Mouse (Mus musculus): ENCODE results near the gene Tiam1.

Gene Tiam1

GRCm38 (mm10) chr16:89954114-89954513 is 189.5 kb downstream of the Tiam1 start:
- DNase-seq (ENCODE audit: low spot score): no peak

- no peak for DNase-seq (ENCODE audit: low spot score)
Measured at GRCm38 (mm10) chr16:89952821-89953220, 190.7 kb downstream of the Tiam1 start.

GRCm38 (mm10) chr16:89950754-89951153 is 192.8 kb downstream of the Tiam1 start:
- no peak for DNase-seq (ENCODE audit: low spot score)

- DNase-seq (ENCODE audit: low spot score): no peak
Measured at GRCm38 (mm10) chr16:89950251-89950650, 193.3 kb downstream of the Tiam1 start.

GRCm38 (mm10) chr16:89948040-89948439 is 195.5 kb downstream of the Tiam1 start:
- DNase-seq (ENCODE audit: low spot score): no peak

GRCm38 (mm10) chr16:89946816-89947215 is 196.8 kb downstream of the Tiam1 start:
- DNase-seq (ENCODE audit: low spot score): no peak

GRCm38 (mm10) chr16:89944604-89945283 is 198.8 kb downstream of the Tiam1 start:
- no peak for DNase-seq (ENCODE audit: low spot score)

GRCm38 (mm10) chr16:89944050-89944449 is 199.5 kb downstream of the Tiam1 start:
- no peak for DNase-seq (ENCODE audit: low spot score)

- DNase-seq (ENCODE audit: low spot score): peak; percentile 6
Measured at GRCm38 (mm10) chr16:89943267-89943971, 200.2 kb downstream of the Tiam1 start.

GRCm38 (mm10) chr16:89940696-89941095 is 202.9 kb downstream of the Tiam1 start:
- no peak for DNase-seq (ENCODE audit: low spot score)

GRCm38 (mm10) chr16:89938277-89938676 is 205.3 kb downstream of the Tiam1 start:
- no peak for DNase-seq (ENCODE audit: low spot score)

GRCm38 (mm10) chr16:89936571-89936970 is 207.0 kb downstream of the Tiam1 start:
- DNase-seq (ENCODE audit: low spot score): no peak

GRCm38 (mm10) chr16:89935398-89935797 is 208.2 kb downstream of the Tiam1 start:
- DNase-seq (ENCODE audit: low spot score): no peak

GRCm38 (mm10) chr16:89934616-89935015 is 209.0 kb downstream of the Tiam1 start:
- DNase-seq (ENCODE audit: low spot score): no peak

- no peak for DNase-seq (ENCODE audit: low spot score)
Measured at GRCm38 (mm10) chr16:89933976-89934375, 209.6 kb downstream of the Tiam1 start.

GRCm38 (mm10) chr16:89928611-89929010 is 215.0 kb downstream of the Tiam1 start:
- DNase-seq (ENCODE audit: low spot score): no peak

- DNase-seq (ENCODE audit: low spot score): no peak
Measured at GRCm38 (mm10) chr16:89924249-89924890, 219.2 kb downstream of the Tiam1 start.

- DNase-seq (ENCODE audit: low spot score): no peak
Measured at GRCm38 (mm10) chr16:89923311-89923710, 220.3 kb downstream of the Tiam1 start.

GRCm38 (mm10) chr16:89922458-89922857 is 221.1 kb downstream of the Tiam1 start:
- no peak for DNase-seq (ENCODE audit: low spot score)

- DNase-seq (ENCODE audit: low spot score): no peak
Measured at GRCm38 (mm10) chr16:89921370-89921769, 222.2 kb downstream of the Tiam1 start.

- no peak for DNase-seq (ENCODE audit: low spot score)
Measured at GRCm38 (mm10) chr16:89920417-89920816, 223.2 kb downstream of the Tiam1 start.

GRCm38 (mm10) chr16:89917404-89917803 is 226.2 kb downstream of the Tiam1 start:
- no peak for DNase-seq (ENCODE audit: low spot score)

- DNase-seq (ENCODE audit: low spot score): no peak
Measured at GRCm38 (mm10) chr16:89914946-89915345, 228.6 kb downstream of the Tiam1 start.
